Mouse (Mus musculus) spleen, adult 2 months (tissue): ENCODE measurements at regions not wholly inside any gene's neighbourhood (a gene's known extent, or its start where the extent isn't known, plus 50 kb on each side); places are given as distances from the start of the nearest gene placed in this dataset.

Experiments used
- CTCF ChIP-seq: fragments of 200-500 bp; IDR thresholded peaks from 2 replicates; pipeline ENCODE4 v1.5.1; 2011; ENCODE audit warnings: mild to moderate bottlenecking, inconsistent platforms; ENCODE audit not compliant: insufficient read depth, insufficient read length, insufficient replicate concordance; ENCODE audit errors: extremely low read depth
- POLR2A ChIP-seq: fragments of 200-500 bp; IDR thresholded peaks from 2 replicates; pipeline ENCODE4 v1.6.1; 2011; ENCODE audit warnings: low read depth, low read length, inconsistent platforms

DNA sequence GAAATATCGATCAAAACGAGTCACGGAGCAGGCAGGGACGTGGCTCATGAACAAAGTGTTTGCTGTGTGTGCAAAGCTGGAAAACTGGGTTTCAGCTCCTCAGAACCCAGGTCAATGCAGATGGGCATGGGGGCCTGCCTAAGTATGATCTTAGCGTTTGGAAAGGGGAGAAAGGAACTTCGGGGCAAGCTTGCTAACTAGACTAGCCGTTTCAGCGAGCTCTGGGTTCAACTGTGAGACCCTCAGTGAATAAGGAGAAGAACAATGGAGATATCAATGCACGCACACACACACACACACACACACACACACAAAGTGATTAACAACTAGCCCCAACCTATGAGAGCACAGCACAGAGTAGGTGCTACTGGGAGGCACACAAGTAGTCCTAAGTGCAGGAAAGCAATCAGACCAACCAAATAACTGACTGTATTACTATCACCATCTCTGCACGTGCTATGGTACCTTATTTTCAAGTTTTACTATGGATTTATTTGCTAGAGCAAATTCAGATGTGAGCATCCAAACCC, 64.3 kb upstream of the Klf3 start:
- no peak for TF ChIP-seq CTCF
- TF ChIP-seq POLR2A: no peak
